Comparison of ENCODE assay signal across 10 mouse cellular contexts in the genomic region with DNA sequence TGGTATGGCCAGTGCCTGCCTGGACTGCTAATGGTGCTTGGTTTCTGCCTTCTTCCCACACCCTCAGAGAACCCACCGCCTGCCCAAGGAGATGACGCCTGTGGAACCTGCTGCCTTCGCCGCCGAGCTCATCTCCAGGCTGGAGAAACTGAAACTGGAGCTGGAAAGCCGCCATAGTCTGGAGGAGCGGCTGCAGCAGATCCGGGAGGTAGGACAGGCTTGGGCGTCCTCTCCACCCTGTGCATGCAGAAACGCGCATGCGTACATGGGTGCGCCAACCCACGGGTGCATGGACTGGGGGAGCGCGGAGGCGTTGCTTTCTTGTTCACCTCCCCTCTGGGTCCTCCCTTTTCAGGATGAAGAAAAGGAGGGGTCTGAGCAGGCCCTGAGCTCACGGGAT. TPM values are rescaled to one million over a fixed set of nuclear protein-coding genes. Genes with fewer than 3 reads are reported as not detected.
DNase-seq lines count a peak whose midpoint lies in the region; ATAC-seq and TF ChIP-seq lines count a peak whose summit lies in the region.
"Had no signal": no experiment of that assay in that cellular context is flagged by ENCODE, and none has a peak within 500 bp of the region (broad histone marks: within the 10 kb centered on the region; RNA-seq: fewer than 3 reads in every experiment).

No protein-coding gene starts in this region.

- H3K4me3 ChIP-seq in hindbrain, embryonic 13.5 days = no peak overlapping the region
- H3K4me3 ChIP-seq in hindbrain, embryonic 11.5 days (ENCODE audit: low read depth, low read length) = no peak overlapping the region
- H3K4me3 ChIP-seq in cerebellum, adult 2 months (replicated peaks; ENCODE audit: insufficient read depth, low read depth, low read length) = no peak overlapping the region
- no peak overlapping the region for H3K4me3 ChIP-seq in neural tube, embryonic 15.5 days (replicated peaks)
- H3K4me3 ChIP-seq: heart, embryonic 10.5 days; liver, embryonic 12.5 days had no signal

- no peaks in the 10 kb centered on the region for H3K27me3 ChIP-seq in hindbrain, embryonic 13.5 days
- H3K27me3 ChIP-seq in hindbrain, embryonic 11.5 days (ENCODE audit: control insufficient read depth, insufficient read depth, low read length) = no peaks in the 10 kb centered on the region
- H3K27me3 ChIP-seq in cerebellum, adult 2 months (ENCODE audit: control insufficient read depth, insufficient read depth, low read length) = no peaks in the 10 kb centered on the region
- H3K27me3 ChIP-seq in neural tube, embryonic 15.5 days (replicated peaks) = no peaks in the 10 kb centered on the region
- H3K27me3 ChIP-seq: liver, embryonic 12.5 days had no signal

- ATAC-seq in hindbrain, embryonic 13.5 days (ENCODE audit: low FRiP score) = 0 out of 2 replicates have a peak, but pooled peaks have one; percentile 8
- no peak; the same call in 1 of the 2 replicates for ATAC-seq in hindbrain, embryonic 11.5 days (ENCODE audit: low FRiP score)
- no peak for ATAC-seq in neural tube, embryonic 15.5 days (ENCODE audit: low FRiP score)
- ATAC-seq in megakaryocyte progenitor cell, adult 5-6 weeks (replicated peaks; ENCODE audit: poor library complexity) = no peak
- ATAC-seq: liver, embryonic 12.5 days had no signal

- peaks cover 44% of the 10 kb centered on the region for H3K4me1 ChIP-seq in hindbrain, embryonic 13.5 days (replicated peaks)
- H3K4me1 ChIP-seq in hindbrain, embryonic 11.5 days (replicated peaks; ENCODE audit: control insufficient read depth, insufficient read depth, low read length) = no peaks in the 10 kb centered on the region; the same call in 1 of the 2 replicates
- peaks cover 9% of the 10 kb centered on the region; the same call in 1 of the 2 replicates for H3K4me1 ChIP-seq in cerebellum, adult 2 months (ENCODE audit: control insufficient read depth, insufficient read depth, low read length)
- H3K4me1 ChIP-seq in neural tube, embryonic 15.5 days = peaks cover 40% of the 10 kb centered on the region
- H3K4me1 ChIP-seq: liver, embryonic 12.5 days had no signal

- WGBS in hindbrain, embryonic 13.5 days = 92% methylated on average over 18 of the region's 18 CpGs
- WGBS in hindbrain, embryonic 11.5 days = 95% methylated on average over 18 of the region's 18 CpGs
- WGBS in cerebellum, adult 2 months = 47% methylated on average over 18 of the region's 18 CpGs
- 90% methylated on average over 18 of the region's 18 CpGs for WGBS in neural tube, embryonic 15.5 days

- peaks cover 80% of the 10 kb centered on the region for H3K36me3 ChIP-seq in hindbrain, embryonic 13.5 days
- H3K36me3 ChIP-seq in hindbrain, embryonic 11.5 days (ENCODE audit: control insufficient read depth, insufficient read depth, low read length) = peaks cover 28% of the 10 kb centered on the region
- peaks cover 47% of the 10 kb centered on the region for H3K36me3 ChIP-seq in neural tube, embryonic 15.5 days

- TF ChIP-seq CTCF in cerebellum, adult 2 months (IDR thresholded peaks at IDR 0.05; ENCODE audit: borderline replicate concordance, insufficient read depth, low read depth, low read length) = no peak

- no peak overlapping the region for H3K4me2 ChIP-seq in hindbrain, embryonic 13.5 days
- H3K4me2 ChIP-seq in hindbrain, embryonic 11.5 days (replicated peaks; ENCODE audit: low read depth, low read length) = no peak overlapping the region
- H3K4me2 ChIP-seq in neural tube, embryonic 15.5 days = no peak overlapping the region
- H3K4me2 ChIP-seq: liver, embryonic 12.5 days had no signal

- 0 out of 2 replicates have a peak overlapping the region, but pooled peaks have one; percentile 19 for H3K9ac ChIP-seq in hindbrain, embryonic 13.5 days
- H3K9ac ChIP-seq in hindbrain, embryonic 11.5 days (ENCODE audit: low read depth, low read length) = no peak overlapping the region
- H3K9ac ChIP-seq in neural tube, embryonic 15.5 days (replicated peaks) = no peak overlapping the region
- H3K9ac ChIP-seq: liver, embryonic 12.5 days had no signal

- H3K27ac ChIP-seq in hindbrain, embryonic 13.5 days = peak overlapping the region; percentile 86
- no peak overlapping the region for H3K27ac ChIP-seq in hindbrain, embryonic 11.5 days (ENCODE audit: low read depth, low read length)
- no peak overlapping the region for H3K27ac ChIP-seq in cerebellum, adult 2 months (ENCODE audit: insufficient read depth, low read length)
- H3K27ac ChIP-seq in neural tube, embryonic 15.5 days (replicated peaks) = peak overlapping the region; percentile 73
- H3K27ac ChIP-seq: heart, embryonic 10.5 days; liver, embryonic 12.5 days had no signal

- DNase-seq in hindbrain, embryonic 11.5 days (ENCODE audit: low spot score) = no peak
- DNase-seq in cerebellum, adult 2 months = peak; percentile 48 to 53
- DNase-seq in layer of hippocampus, adult 18-20 months (ENCODE audit: low spot score in 2 of 2) = peak; percentile 82 to 90
- DNase-seq in thymus, postnatal 10 days (ENCODE audit: low spot score in 2 of 2) = no peak
- DNase-seq in adrenal gland, postnatal 25 days = no peak

- no peak for TF ChIP-seq POLR2A in cerebellum, adult 2 months (IDR thresholded peaks at IDR 0.05; ENCODE audit: borderline replicate concordance, insufficient read depth, low read length)

- no peaks in the 10 kb centered on the region for H3K9me3 ChIP-seq in hindbrain, embryonic 13.5 days
- no peaks in the 10 kb centered on the region for H3K9me3 ChIP-seq in hindbrain, embryonic 11.5 days (ENCODE audit: control insufficient read depth, low read length)
- no peaks in the 10 kb centered on the region for H3K9me3 ChIP-seq in neural tube, embryonic 15.5 days (replicated peaks)
- H3K9me3 ChIP-seq: heart, embryonic 10.5 days; liver, embryonic 12.5 days had no signal

RNA-seq across cellular contexts. Expression of a gene that starts 21.7 kb away (rescaled TPM):
- polyA plus RNA-seq in hindbrain, embryonic 13.5 days (2015; fragmentation: Nextera tagmentation; extraction: Ambion mirVana) = 10.6 and 13.8 TPM in 2 replicates
- polyA plus RNA-seq in hindbrain, embryonic 11.5 days (2014; fragmentation: Nextera tagmentation; extraction: Ambion mirVana) = 20.1 and 26.5 TPM in 2 replicates
- 17.0 and 17.5 TPM in 2 replicates for polyA plus RNA-seq in cerebellum, adult 2 months (2012; rRNA removed)
- 10 to 100 TPM; 30.6 to 33.8 TPM for total RNA-seq in layer of hippocampus, adult 18-20 months (2021)
- polyA plus RNA-seq in neural tube, embryonic 15.5 days (2015; fragmentation: Nextera tagmentation; extraction: Ambion mirVana) = 6.1 and 6.3 TPM in 2 replicates
- total RNA-seq in megakaryocyte progenitor cell, adult 5-6 weeks (2015) = 0.49 and 0.71 TPM in 2 replicates
- total RNA-seq in megakaryocyte progenitor cell, adult 5-6 weeks (2017) = 0.50 and 1.8 TPM in 2 replicates
- 42.0 and 43.5 TPM in 2 replicates for total RNA-seq in adrenal gland, postnatal 25 days (2021)

Comparison
In these comparisons a context has a peak if more than half of its experiments do, and no peak if none do; other contexts are left out.
1. H3K27ac ChIP-seq: peak in hindbrain, embryonic 13.5 days (single experiment) and neural tube, embryonic 15.5 days (single experiment); none in hindbrain, embryonic 11.5 days (single experiment) and cerebellum, adult 2 months (single experiment).
2. DNase-seq: peak in cerebellum, adult 2 months (2 of 2) and layer of hippocampus, adult 18-20 months (2 of 2); none in hindbrain, embryonic 11.5 days (single experiment), thymus, postnatal 10 days (0 of 2) and adrenal gland, postnatal 25 days (single experiment).